Mouse (Mus musculus) kidney, embryonic 16.5 days (tissue): ENCODE measurements at regions not wholly inside any gene's neighbourhood (a gene's known extent, or its start where the extent isn't known, plus 50 kb on each side); places are given as distances from the start of the nearest gene placed in this dataset.

ENCODE experiments used
- ATAC-seq: fragments of 200-750 bp; cut with Nextera tagmentation; 2 replicates; pipeline ENCODE4 v1.8.0; 2017; ENCODE audit warnings: moderate TSS enrichment; ENCODE audit not compliant: low FRiP score, low TSS enrichment
- H3K27ac ChIP-seq: fragments of 300-500 bp; sonication (generic); 2 replicates; pipeline ENCODE4 v1.5.1; 2014; ENCODE audit warnings: low read length
- H3K27me3 ChIP-seq: fragments of 300-500 bp; sonication (generic); 2 replicates; pipeline ENCODE4 v1.6.1; 2014; ENCODE audit warnings: low read length, control low read depth, mixed read lengths; ENCODE audit not compliant: insufficient read depth
- H3K36me3 ChIP-seq: fragments of 300-500 bp; sonication (generic); 2 replicates; pipeline ENCODE4 v1.6.1; 2014; ENCODE audit warnings: low read length, control low read depth, mixed read lengths; ENCODE audit not compliant: insufficient read depth
- H3K4me1 ChIP-seq: fragments of 300-500 bp; sonication (generic); 2 replicates; pipeline ENCODE4 v1.6.1; 2014; ENCODE audit warnings: low read length, control low read depth, mixed read lengths; ENCODE audit not compliant: insufficient read depth
- H3K4me2 ChIP-seq: fragments of 300-500 bp; sonication (generic); replicated peaks from 2 replicates; pipeline ENCODE4 v1.6.1; 2014; ENCODE audit warnings: low read depth, low read length
- H3K4me3 ChIP-seq: fragments of 300-500 bp; sonication (generic); 2 replicates; pipeline ENCODE4 v1.5.1; 2014; ENCODE audit warnings: mild to moderate bottlenecking, low read length
- H3K9ac ChIP-seq: fragments of 300-500 bp; sonication (generic); replicated peaks from 2 replicates; pipeline ENCODE4 v1.6.1; 2014; ENCODE audit warnings: low read length
- H3K9me3 ChIP-seq: fragments of 300-500 bp; sonication (generic); 2 replicates; pipeline ENCODE4 v1.6.1; 2016; ENCODE audit warnings: low read length, control low read depth
- WGBS: fragments of 180-500 bp; shearing (Covaris S2); extraction: QIAGEN DNeasy Blood & Tissue Kit; methylation state at CpG from one replicate; pipeline ENCODE4 v1.1.7; 2014; 5-methylcytosine and 5-hydroxymethylcytosine counted together

GRCm38 (mm10) chr1:35405418-35405817 is 555.6 kb downstream of the Plekhb2 start:
- H3K4me3 ChIP-seq, result no peak overlapping the region
- no peak overlapping the region for H3K4me2 ChIP-seq
- ATAC-seq, result no peak
- H3K9ac ChIP-seq, result no peak overlapping the region
- H3K4me1 ChIP-seq, result no peaks in the 10 kb centered on the region
- WGBS, result 75% methylated on average over 6 of the region's 6 CpGs
- H3K36me3 ChIP-seq, result no peaks in the 10 kb centered on the region
- no peaks in the 10 kb centered on the region for H3K9me3 ChIP-seq
- H3K27ac ChIP-seq, result no peak overlapping the region
- no peaks in the 10 kb centered on the region for H3K27me3 ChIP-seq

DNA sequence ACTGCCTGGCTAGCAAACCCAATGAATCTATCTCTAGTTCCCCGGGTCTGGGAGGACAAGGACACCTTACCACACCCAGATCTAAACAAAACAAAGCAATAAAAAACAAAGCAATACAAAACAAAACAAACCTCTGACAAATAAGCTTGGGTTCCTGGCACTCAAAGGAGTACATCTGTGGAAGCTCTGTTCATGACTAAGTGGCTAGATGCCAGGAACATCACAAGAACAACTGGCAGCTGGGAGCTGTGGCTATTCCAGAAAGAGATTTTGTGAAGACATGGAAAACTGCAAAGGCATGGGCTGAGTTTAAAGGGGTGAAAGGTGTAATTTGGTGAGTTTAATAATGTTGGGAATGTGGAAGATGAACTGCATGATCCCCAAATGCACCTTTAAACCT is 565.9 kb downstream of the Plekhb2 start:
- H3K4me3 ChIP-seq, result no peak overlapping the region
- ATAC-seq, result no peak
- H3K9ac ChIP-seq, result no peak overlapping the region
- H3K4me1 ChIP-seq, result no peaks in the 10 kb centered on the region
- H3K36me3 ChIP-seq, result no peaks in the 10 kb centered on the region
- H3K9me3 ChIP-seq, result no peaks in the 10 kb centered on the region
- H3K27ac ChIP-seq, result no peak overlapping the region
- H3K27me3 ChIP-seq, result no peaks in the 10 kb centered on the region
- H3K4me2 ChIP-seq, result no peak overlapping the region
- 54% methylated on average over 1 of the region's 1 CpGs for WGBS

DNA sequence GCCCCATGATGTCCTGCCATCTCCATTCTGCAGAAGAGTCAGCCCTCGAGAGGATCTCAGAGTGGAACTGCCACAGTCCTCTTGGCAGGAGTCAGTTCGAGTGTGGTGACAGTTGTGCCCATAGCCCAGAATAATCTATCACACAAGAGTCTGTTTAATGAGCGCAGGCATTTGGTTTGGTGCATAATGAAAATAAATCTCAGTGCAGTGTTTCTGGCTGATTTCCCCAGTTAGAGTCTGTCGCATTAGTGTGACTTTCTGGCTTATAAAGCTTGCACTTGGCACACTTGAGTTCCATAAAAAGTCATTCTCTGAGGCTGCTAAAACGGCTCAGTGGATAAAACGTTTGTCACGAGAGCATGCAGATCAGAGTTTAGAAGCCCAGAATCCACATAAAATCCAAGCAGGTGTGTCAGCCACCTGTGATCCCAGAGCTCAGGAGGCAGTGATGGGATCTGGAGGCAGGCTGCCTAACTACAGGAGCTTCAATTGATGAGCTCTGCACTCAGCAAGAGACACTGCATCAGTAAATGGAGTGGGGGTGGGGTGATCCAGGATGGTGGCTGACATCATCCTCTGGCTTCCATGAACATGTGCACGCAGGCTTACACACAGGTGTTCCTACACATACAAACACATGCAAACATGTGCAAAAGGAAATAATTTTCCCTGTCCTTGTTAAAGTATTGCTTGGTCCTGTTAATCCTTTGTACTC is 578.5 kb downstream of the Plekhb2 start:
- H3K4me3 ChIP-seq, result no peak overlapping the region
- H3K27ac ChIP-seq, result no peak overlapping the region
- no peak for ATAC-seq
- peaks cover 6% of the 10 kb centered on the region for H3K9me3 ChIP-seq
- H3K4me2 ChIP-seq, result no peak overlapping the region
- no peaks in the 10 kb centered on the region for H3K27me3 ChIP-seq
- H3K36me3 ChIP-seq, result no peaks in the 10 kb centered on the region
- no peaks in the 10 kb centered on the region for H3K4me1 ChIP-seq
- WGBS, result 76% methylated on average over 8 of the region's 8 CpGs
- no peak overlapping the region for H3K9ac ChIP-seq

DNA sequence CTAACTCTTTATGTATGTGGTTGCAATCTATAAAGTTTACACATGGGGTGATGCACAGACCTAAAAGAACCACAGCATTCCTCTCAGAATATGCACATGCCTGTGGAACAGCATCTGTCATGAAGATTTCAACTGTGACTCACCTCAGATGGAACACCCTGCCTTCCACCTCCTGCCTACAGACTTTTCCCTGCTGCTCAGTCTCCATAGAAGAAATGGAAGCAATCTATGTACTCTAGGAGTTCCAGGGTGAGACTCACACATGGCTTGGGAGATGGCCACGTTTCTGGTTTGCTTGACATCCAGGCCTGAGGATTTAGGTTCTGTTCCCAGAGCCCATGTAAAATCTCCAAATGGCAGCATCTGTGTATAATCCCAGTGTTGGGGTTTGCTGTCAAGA is 579.7 kb downstream of the Plekhb2 start:
- Histone ChIP-seq H3K4me2 (no peak overlapping the region), H3K9me3 (peaks cover 6% of the 10 kb centered on the region), H3K27me3 (no peaks in the 10 kb centered on the region), H3K27ac (no peak overlapping the region), H3K36me3 (no peaks in the 10 kb centered on the region), H3K9ac (no peak overlapping the region), H3K4me1 (no peaks in the 10 kb centered on the region), H3K4me3 (no peak overlapping the region)
- WGBS, result 86% methylated on average over 1 of the region's 1 CpGs
- ATAC-seq, result no peak

- no peak for ATAC-seq
These were observed 585.9 kb downstream of the Plekhb2 start for GRCm38 (mm10) chr1:35435721-35436120.

GRCm38 (mm10) chr1:35447345-35447744 is 597.6 kb downstream of the Plekhb2 start:
- H3K9me3 ChIP-seq, result no peaks in the 10 kb centered on the region
- H3K4me1 ChIP-seq, result no peaks in the 10 kb centered on the region
- no peak overlapping the region for H3K4me3 ChIP-seq
- no peak overlapping the region for H3K4me2 ChIP-seq
- no peaks in the 10 kb centered on the region for H3K27me3 ChIP-seq
- no peak overlapping the region for H3K9ac ChIP-seq
- no peaks in the 10 kb centered on the region for H3K36me3 ChIP-seq
- no peak for ATAC-seq
- H3K27ac ChIP-seq, result no peak overlapping the region

More at GRCm38 (mm10) chr1:35435721-35436120, 585.9 kb downstream of the Plekhb2 start:
- Histone ChIP-seq H3K27me3 (no peaks in the 10 kb centered on the region), H3K4me1 (no peaks in the 10 kb centered on the region), H3K36me3 (no peaks in the 10 kb centered on the region), H3K9ac (no peak overlapping the region), H3K4me2 (no peak overlapping the region), H3K27ac (no peak overlapping the region), H3K9me3 (peaks cover 6% of the 10 kb centered on the region), H3K4me3 (no peak overlapping the region)
- WGBS, result 77% methylated on average over 3 of the region's 3 CpGs

DNA sequence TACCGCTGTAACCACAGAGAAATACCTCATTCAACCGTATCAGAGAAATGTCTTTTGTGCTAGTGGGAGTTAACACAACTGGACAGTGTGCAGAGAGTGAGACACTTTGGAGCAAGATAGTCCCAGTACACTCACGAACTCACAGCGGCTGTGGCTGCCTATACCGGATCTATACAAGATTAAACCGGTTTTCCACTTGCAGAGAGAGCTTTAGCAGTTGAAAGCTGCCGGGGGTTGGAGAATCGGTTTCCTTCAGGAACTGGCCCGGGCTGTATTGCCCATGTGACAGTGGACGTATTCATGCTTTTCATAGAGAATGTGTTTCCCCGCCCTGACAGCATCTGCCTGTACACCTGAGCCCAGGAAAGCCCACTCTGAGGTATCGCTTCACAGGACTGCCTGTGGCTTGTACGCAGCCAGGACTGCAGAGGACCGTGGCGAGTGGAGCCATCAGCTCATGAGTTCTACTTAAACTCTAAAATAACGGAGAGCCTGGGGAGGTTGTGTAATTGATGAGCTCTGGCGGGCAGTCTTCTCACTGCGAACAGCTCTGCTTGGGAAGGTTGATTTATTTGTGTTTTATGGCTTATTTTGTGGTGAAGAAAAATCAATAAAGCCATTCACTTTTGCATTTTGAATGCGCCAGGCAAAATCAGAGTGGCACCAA is 602.8 kb downstream of the Plekhb2 start:
- ATAC-seq, result no peak
- H3K4me2 ChIP-seq, result no peak overlapping the region
- no peaks in the 10 kb centered on the region for H3K36me3 ChIP-seq
- H3K9ac ChIP-seq, result no peak overlapping the region
- no peaks in the 10 kb centered on the region for H3K4me1 ChIP-seq
- H3K27ac ChIP-seq, result no peak overlapping the region
- H3K27me3 ChIP-seq, result no peaks in the 10 kb centered on the region
- H3K4me3 ChIP-seq, result no peak overlapping the region
- WGBS, result 77% methylated on average over 19 of the region's 19 CpGs
- H3K9me3 ChIP-seq, result no peaks in the 10 kb centered on the region

- Histone ChIP-seq H3K36me3 (no peaks in the 10 kb centered on the region), H3K4me2 (no peak overlapping the region), H3K4me3 (no peak overlapping the region), H3K9me3 (no peaks in the 10 kb centered on the region), H3K27me3 (no peaks in the 10 kb centered on the region), H3K9ac (no peak overlapping the region), H3K4me1 (no peaks in the 10 kb centered on the region), H3K27ac (no peak overlapping the region)
- WGBS, result 50% methylated on average over 9 of the region's 9 CpGs
- ATAC-seq, result no peak
These were observed 607.8 kb downstream of the Plekhb2 start for GRCm38 (mm10) chr1:35457591-35457990.

GRCm38 (mm10) chr1:35465081-35465480 is 603.1 kb upstream of the Hs6st1 start:
- H3K9me3 ChIP-seq, result no peaks in the 10 kb centered on the region
- H3K4me2 ChIP-seq, result no peak overlapping the region
- no peaks in the 10 kb centered on the region for H3K36me3 ChIP-seq
- no peak overlapping the region for H3K9ac ChIP-seq
- no peaks in the 10 kb centered on the region for H3K27me3 ChIP-seq
- no peak overlapping the region for H3K27ac ChIP-seq
- no peak for ATAC-seq
- no peaks in the 10 kb centered on the region for H3K4me1 ChIP-seq
- H3K4me3 ChIP-seq, result no peak overlapping the region
- 49% methylated on average over 3 of the region's 3 CpGs for WGBS

DNA sequence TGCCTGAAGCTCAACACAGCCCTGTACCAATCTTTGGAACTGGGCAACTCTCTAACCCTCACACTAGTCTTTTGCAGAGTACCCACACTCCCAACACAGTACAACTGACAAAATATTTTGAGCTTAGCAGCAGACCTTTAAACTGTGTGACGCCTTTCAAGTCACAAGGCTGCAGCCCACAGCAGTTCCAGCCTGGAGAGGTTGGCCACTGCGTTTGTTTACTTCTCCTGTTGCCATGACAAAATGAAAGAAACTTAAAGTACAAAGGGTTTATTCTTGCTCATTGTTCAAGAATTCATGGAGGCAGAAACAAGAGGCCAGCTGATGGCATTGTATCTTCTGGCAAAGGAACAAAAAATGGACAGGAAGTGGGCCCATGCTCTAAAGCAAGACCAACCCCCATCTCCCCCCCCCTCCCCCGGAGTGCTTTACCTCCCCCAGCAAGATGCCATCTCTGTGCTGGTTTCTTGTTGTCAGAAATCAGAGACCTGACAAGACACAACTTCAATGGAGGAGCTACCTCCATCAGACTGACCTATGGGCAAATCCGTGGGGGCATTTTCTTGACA is 598.9 kb upstream of the Hs6st1 start:
- Histone ChIP-seq H3K9me3 (peaks cover 5% of the 10 kb centered on the region; the same call in 1 of the 2 replicates), H3K36me3 (no peaks in the 10 kb centered on the region), H3K27me3 (no peaks in the 10 kb centered on the region), H3K4me1 (no peaks in the 10 kb centered on the region), H3K9ac (no peak overlapping the region), H3K4me3 (no peak overlapping the region), H3K27ac (no peak overlapping the region), H3K4me2 (no peak overlapping the region)
- 79% methylated on average over 4 of the region's 4 CpGs for WGBS
- no peak for ATAC-seq
